Mouse (Mus musculus) liver, embryonic 15.5 days (tissue): ENCODE results near the gene Grsf1. TPM values are rescaled to one million over a fixed set of nuclear protein-coding genes. Genes with fewer than 3 reads are reported as not detected.

Experiments used
- ATAC-seq: fragments of 200-750 bp; cut with Nextera tagmentation; 2 replicates; pipeline ENCODE4 v1.8.0; 2017; ENCODE audit warnings: moderate number of reproducible peaks, mild to moderate bottlenecking, moderate library complexity; ENCODE audit not compliant: insufficient read depth
- H3K27ac ChIP-seq: fragments of 300-500 bp; sonication (generic); replicated peaks from 2 replicates; pipeline ENCODE4 v1.5.1; 2015; ENCODE audit warnings: mild to moderate bottlenecking, inconsistent platforms
- H3K27me3 ChIP-seq: fragments of 300-500 bp; sonication (generic); 2 replicates; pipeline ENCODE4 v1.6.1; 2015; ENCODE audit warnings: mild to moderate bottlenecking, inconsistent platforms
- H3K36me3 ChIP-seq: fragments of 300-500 bp; sonication (generic); replicated peaks from 2 replicates; pipeline ENCODE4 v1.6.1; 2015; ENCODE audit warnings: moderate library complexity, mild to moderate bottlenecking, inconsistent platforms
- H3K4me1 ChIP-seq: fragments of 300-500 bp; sonication (generic); replicated peaks from 2 replicates; pipeline ENCODE4 v1.6.1; 2015; ENCODE audit warnings: inconsistent platforms
- H3K4me2 ChIP-seq: fragments of 300-500 bp; sonication (generic); 2 replicates; pipeline ENCODE4 v1.6.1; 2015; ENCODE audit warnings: moderate library complexity, mild to moderate bottlenecking, inconsistent platforms
- H3K4me3 ChIP-seq: fragments of 300-500 bp; sonication (generic); replicated peaks from 2 replicates; pipeline ENCODE4 v1.5.1; 2015; ENCODE audit warnings: mild to moderate bottlenecking, inconsistent platforms
- H3K9ac ChIP-seq: fragments of 300-500 bp; sonication (generic); 2 replicates; pipeline ENCODE4 v1.6.1; 2015; ENCODE audit warnings: moderate library complexity, mild to moderate bottlenecking, inconsistent platforms
- H3K9me3 ChIP-seq: fragments of 300-500 bp; sonication (generic); replicated peaks from 2 replicates; pipeline ENCODE4 v1.6.1; 2016; ENCODE audit warnings: inconsistent platforms
- WGBS: fragments of 180-500 bp; shearing (Covaris S2); methylation state at CpG from one replicate; pipeline ENCODE4 v1.1.7; 2015; ENCODE audit warnings: mixed read lengths; ENCODE audit not compliant: insufficient replicate concordance; 5-methylcytosine and 5-hydroxymethylcytosine counted together
- polyA plus RNA-seq: library from polyadenylated mRNA; unstranded; fragments of >200 nt; fragmentation: Nextera tagmentation; extraction: Ambion mirVana; gene quantifications from 2 replicates; pipeline ENCODE4 v1.2.1, GENCODE M21; 2015

Gene Grsf1
- polyA plus RNA-seq, 1 experiment from 2014 or later, result 25.6 TPM

GRCm38 (mm10) chr5:88687996-88688406 lies 12.0 kb upstream of the Grsf1 start:
- no peak overlapping the region for H3K9ac ChIP-seq
- no peak overlapping the region for H3K4me2 ChIP-seq
- no peak overlapping the region for H3K4me3 ChIP-seq
- H3K27me3 ChIP-seq, result peaks cover 39% of the 10 kb centered on the region
- no peaks in the 10 kb centered on the region for H3K36me3 ChIP-seq
- WGBS, result 54% methylated on average over 8 of the region's 8 CpGs
- H3K4me1 ChIP-seq, result peaks cover 15% of the 10 kb centered on the region
- no peaks in the 10 kb centered on the region for H3K9me3 ChIP-seq
- H3K27ac ChIP-seq, result no peak overlapping the region
- no peak for ATAC-seq

GRCm38 (mm10) chr5:88685745-88686299 lies 9.9 kb upstream of the Grsf1 start:
- Histone ChIP-seq H3K9me3 (no peaks in the 10 kb centered on the region), H3K36me3 (no peaks in the 10 kb centered on the region), H3K27me3 (peaks cover 41% of the 10 kb centered on the region), H3K4me2 (no peak overlapping the region), H3K27ac (no peak overlapping the region), H3K4me1 (peaks cover 15% of the 10 kb centered on the region), H3K4me3 (no peak overlapping the region), H3K9ac (no peak overlapping the region)
- ATAC-seq, result peak; percentile 41; the same call in 1 of the 2 replicates
- 27% methylated on average over 6 of the region's 6 CpGs for WGBS

DNA sequence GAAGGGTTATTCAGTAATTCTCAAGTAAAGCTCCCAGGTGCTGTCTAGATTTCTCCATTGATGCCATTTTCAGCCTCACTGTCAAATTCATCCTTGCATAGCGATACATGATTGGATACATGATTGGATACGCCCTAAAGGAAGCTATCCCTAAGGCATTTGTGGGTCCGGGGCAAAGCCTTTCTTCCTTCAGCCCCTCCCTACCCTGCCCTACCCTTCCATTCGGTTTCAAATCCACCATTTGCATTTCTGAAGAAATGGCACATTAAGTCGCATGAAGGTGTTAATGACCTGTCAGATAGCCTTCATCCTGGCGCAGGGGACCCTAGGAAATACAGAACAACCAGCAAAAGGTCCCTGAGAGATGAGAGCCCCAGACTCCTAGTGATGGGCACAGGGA lies 9.3 kb upstream of the Grsf1 start:
- Histone ChIP-seq H3K4me2 (no peak overlapping the region), H3K27me3 (peaks cover 41% of the 10 kb centered on the region), H3K4me3 (no peak overlapping the region), H3K4me1 (peaks cover 15% of the 10 kb centered on the region), H3K9ac (no peak overlapping the region), H3K36me3 (no peaks in the 10 kb centered on the region), H3K27ac (no peak overlapping the region), H3K9me3 (no peaks in the 10 kb centered on the region)
- 16% methylated on average over 6 of the region's 6 CpGs for WGBS
- no peak for ATAC-seq

DNA sequence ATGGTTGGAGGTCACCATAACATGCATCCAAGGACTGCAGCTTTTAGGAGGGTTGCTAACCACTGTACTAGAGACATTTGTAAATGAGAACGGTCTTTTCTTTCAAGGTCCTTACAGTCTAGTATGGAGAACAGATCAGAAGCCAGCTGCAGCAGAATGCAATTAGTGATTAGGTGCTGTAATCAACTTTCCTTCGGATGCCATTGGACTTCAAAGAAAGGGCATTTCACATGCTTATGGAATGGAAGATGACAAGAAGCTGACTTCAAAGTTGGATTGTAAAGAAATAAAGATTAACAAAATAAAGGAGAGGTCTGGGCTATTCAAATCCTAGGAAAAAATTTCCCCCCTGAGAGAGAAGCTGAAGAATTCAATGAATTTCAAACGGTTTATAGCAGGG lies 8.3 kb upstream of the Grsf1 start:
- ATAC-seq, result no peak
- peaks cover 21% of the 10 kb centered on the region for H3K4me1 ChIP-seq
- no peak overlapping the region for H3K9ac ChIP-seq
- H3K27ac ChIP-seq, result no peak overlapping the region
- peaks cover 41% of the 10 kb centered on the region for H3K27me3 ChIP-seq
- H3K4me2 ChIP-seq, result no peak overlapping the region
- no peak overlapping the region for H3K4me3 ChIP-seq
- H3K9me3 ChIP-seq, result no peaks in the 10 kb centered on the region
- H3K36me3 ChIP-seq, result no peaks in the 10 kb centered on the region
- WGBS, result 28% methylated on average over 3 of the region's 3 CpGs

GRCm38 (mm10) chr5:88683706-88684105 lies 7.7 kb upstream of the Grsf1 start:
- H3K4me1 ChIP-seq, result peaks cover 21% of the 10 kb centered on the region
- no peak overlapping the region for H3K27ac ChIP-seq
- no peak overlapping the region for H3K4me2 ChIP-seq
- 49% methylated on average over 9 of the region's 9 CpGs for WGBS
- no peaks in the 10 kb centered on the region for H3K9me3 ChIP-seq
- no peak overlapping the region for H3K4me3 ChIP-seq
- H3K9ac ChIP-seq, result no peak overlapping the region
- no peak for ATAC-seq
- no peaks in the 10 kb centered on the region for H3K36me3 ChIP-seq
- peaks cover 41% of the 10 kb centered on the region for H3K27me3 ChIP-seq

GRCm38 (mm10) chr5:88680567-88680966 lies 4.6 kb upstream of the Grsf1 start:
- Histone ChIP-seq H3K4me2 (no peak overlapping the region), H3K27me3 (peaks cover 28% of the 10 kb centered on the region), H3K4me1 (peaks cover 32% of the 10 kb centered on the region), H3K9me3 (no peaks in the 10 kb centered on the region), H3K27ac (no peak overlapping the region), H3K4me3 (no peak overlapping the region), H3K9ac (no peak overlapping the region), H3K36me3 (no peaks in the 10 kb centered on the region)
- 76% methylated on average over 6 of the region's 6 CpGs for WGBS
- no peak for ATAC-seq

GRCm38 (mm10) chr5:88679341-88679740 lies 3.4 kb upstream of the Grsf1 start:
- Histone ChIP-seq H3K9ac (no peak overlapping the region), H3K9me3 (no peaks in the 10 kb centered on the region), H3K4me3 (no peak overlapping the region), H3K27ac (no peak overlapping the region), H3K27me3 (peaks cover 16% of the 10 kb centered on the region), H3K4me2 (peak overlapping the region; percentile 29), H3K36me3 (no peaks in the 10 kb centered on the region), H3K4me1 (peaks cover 41% of the 10 kb centered on the region)
- WGBS, result 32% methylated on average over 6 of the region's 6 CpGs
- ATAC-seq, result no peak

DNA sequence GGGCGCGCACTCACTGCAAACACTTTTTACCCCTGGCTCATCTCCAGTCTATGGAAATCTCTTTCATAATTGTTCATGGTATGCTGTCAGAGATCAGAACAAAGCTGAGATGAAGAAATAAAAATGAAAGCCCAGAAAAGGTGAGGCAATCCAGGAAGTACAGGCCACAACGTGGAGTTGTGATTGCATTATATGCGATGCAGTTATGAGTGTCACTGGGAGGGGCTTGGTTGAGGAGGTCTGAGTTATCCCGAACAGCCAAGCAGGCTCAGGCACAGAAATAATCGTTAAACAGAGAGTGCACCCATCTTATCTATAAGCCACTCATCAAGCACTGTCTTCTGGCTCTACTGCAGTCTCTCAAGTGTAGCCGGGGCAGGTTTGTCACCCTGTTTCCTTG lies 3.0 kb upstream of the Grsf1 start:
- H3K9ac ChIP-seq, result no peak overlapping the region
- peak overlapping the region; percentile 29 for H3K4me2 ChIP-seq
- 26% methylated on average over 7 of the region's 7 CpGs for WGBS
- no peaks in the 10 kb centered on the region for H3K36me3 ChIP-seq
- H3K27me3 ChIP-seq, result peaks cover 12% of the 10 kb centered on the region
- peak overlapping the region; percentile 19; the same call in 1 of the 2 replicates for H3K27ac ChIP-seq
- ATAC-seq, result no peak
- no peak overlapping the region for H3K4me3 ChIP-seq
- peaks cover 45% of the 10 kb centered on the region for H3K4me1 ChIP-seq
- no peaks in the 10 kb centered on the region for H3K9me3 ChIP-seq

- H3K9ac ChIP-seq, result peak overlapping the region; percentile 95
- peak overlapping the region; percentile 97 for H3K4me2 ChIP-seq
- under 1% methylated on average over 47 of the region's 47 CpGs for WGBS
- H3K27me3 ChIP-seq, result no peaks in the 10 kb centered on the region
- peak overlapping the region; percentile 90 for H3K27ac ChIP-seq
- H3K4me1 ChIP-seq, result peaks cover 50% of the 10 kb centered on the region
- no peaks in the 10 kb centered on the region for H3K9me3 ChIP-seq
- H3K4me3 ChIP-seq, result peak overlapping the region; percentile 97
- H3K36me3 ChIP-seq, result peaks cover 31% of the 10 kb centered on the region
- peak; percentile 40 for ATAC-seq
Observed at GRCm38 (mm10) chr5:88674703-88675442, 1.1 kb downstream of the Grsf1 start.

GRCm38 (mm10) chr5:88663875-88664274 lies 12.1 kb downstream of the Grsf1 start:
- Histone ChIP-seq H3K36me3 (peaks cover 86% of the 10 kb centered on the region), H3K27ac (no peak overlapping the region), H3K4me3 (no peak overlapping the region), H3K4me2 (no peak overlapping the region), H3K4me1 (no peaks in the 10 kb centered on the region), H3K9ac (no peak overlapping the region), H3K9me3 (no peaks in the 10 kb centered on the region), H3K27me3 (no peaks in the 10 kb centered on the region)
- no peak for ATAC-seq
- 71% methylated on average over 5 of the region's 5 CpGs for WGBS

GRCm38 (mm10) chr5:88663151-88663550 lies 12.8 kb downstream of the Grsf1 start:
- Histone ChIP-seq H3K36me3 (peaks cover 86% of the 10 kb centered on the region), H3K9me3 (no peaks in the 10 kb centered on the region)

More at GRCm38 (mm10) chr5:88663151-88663550, 12.8 kb downstream of the Grsf1 start:
- ATAC-seq, result no peak
- Histone ChIP-seq H3K27ac (no peak overlapping the region), H3K27me3 (no peaks in the 10 kb centered on the region), H3K4me3 (no peak overlapping the region), H3K4me1 (no peaks in the 10 kb centered on the region), H3K4me2 (no peak overlapping the region), H3K9ac (no peak overlapping the region)
- WGBS, result 81% methylated on average over 3 of the region's 3 CpGs
